Mouse (Mus musculus) Patski (cell line): ENCODE measurements around the gene Ints6l. TPM values are rescaled to one million over a fixed set of nuclear protein-coding genes. Genes with fewer than 3 reads are reported as not detected.

ENCODE experiments used
- ATAC-seq: fragments of 100-300 bp; one replicate; pipeline ENCODE4 v1.8.0; 2021
- CTCF ChIA-PET: fragments of 350-600 bp; sonication (Branson Sonifier 250); formaldehyde crosslinking; loops from one replicate; lab custom pipeline; 2022; ENCODE audit warnings: inconsistent platforms; lab: Charles Lee
- POLR2A ChIA-PET: fragments of 350-600 bp; sonication (Branson Sonifier 250); formaldehyde crosslinking; loops from one replicate; lab custom pipeline; 2022; ENCODE audit warnings: antibody characterized with exemption, inconsistent platforms; lab: Charles Lee
- DNase-seq: peaks from one replicate; pipeline ENCODE4 v3.0.0-alpha.2; 2011; ENCODE audit warnings: low read depth, low spot score
- H3K27me3 ChIP-seq: fragments of 371-371 bp; one replicate; pipeline ENCODE4 v1.5.1; 2021
- CTCF ChIP-seq: fragments of 100-300 bp; IDR thresholded peaks from one replicate; pipeline ENCODE4 v1.5.1; 2021
- in situ Hi-C: fragments of 300-500 bp; cut with MboI; formaldehyde crosslinking; loops from 3 replicates; pipeline ENCODE4 v1.11.1; 2018; ENCODE audit warnings: low pct_unique_long_range_greater_than_20kb, mixed read lengths
- polyA plus RNA-seq: library from polyadenylated mRNA; unstranded; gene quantifications from one replicate; pipeline ENCODE4 v1.2.3, GENCODE M21; 2021

Ints6l gene
- polyA plus RNA-seq, result 6.3 TPM

DNA sequence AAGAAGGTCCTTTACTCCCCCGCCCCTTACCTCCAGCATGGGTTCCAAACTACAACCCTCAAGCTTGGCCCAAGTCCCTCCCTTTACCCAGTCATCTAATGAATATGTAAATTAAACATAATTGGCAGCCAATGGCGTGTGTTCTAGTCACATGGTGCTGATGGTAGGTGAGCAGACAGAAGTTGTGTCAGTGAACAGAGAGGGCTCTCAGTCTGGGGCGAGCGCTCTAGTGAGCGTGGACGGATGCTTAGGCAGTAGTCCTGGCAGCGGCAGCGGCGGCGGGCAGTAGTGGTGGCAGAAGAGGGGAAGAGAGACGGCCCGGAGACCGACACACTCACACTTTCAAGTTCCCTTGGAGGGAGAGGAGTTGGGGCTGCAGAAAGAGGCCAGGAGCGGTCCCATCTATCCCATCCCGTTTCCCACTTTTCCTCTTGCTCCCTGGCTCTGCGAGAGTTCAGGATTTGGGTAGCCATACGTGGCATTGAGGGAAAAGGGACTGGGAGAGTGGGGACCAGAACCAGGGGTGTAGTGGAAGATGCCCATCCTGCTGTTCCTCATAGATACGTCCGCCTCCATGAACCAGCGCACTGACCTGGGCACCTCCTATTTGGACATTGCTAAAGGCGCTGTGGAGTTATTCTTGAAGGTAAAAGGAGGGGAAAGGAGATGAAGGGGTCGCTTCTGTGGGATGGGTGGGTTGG lies at the start of gene Ints6l:
Gene Ints6l, plus strand, starts transcription at position 187 of the 701 bp plus-strand sequence.
- TF ChIP-seq CTCF, result no peak
- ChIA-PET POLR2A (no interaction called here), CTCF (no interaction called here)
- H3K27me3 ChIP-seq, result peaks cover 26% of the 10 kb centered on the region
- in situ Hi-C loops, result no loop called here
- DNase-seq (peak; percentile 10), ATAC-seq (peak; percentile 64)

DNA sequence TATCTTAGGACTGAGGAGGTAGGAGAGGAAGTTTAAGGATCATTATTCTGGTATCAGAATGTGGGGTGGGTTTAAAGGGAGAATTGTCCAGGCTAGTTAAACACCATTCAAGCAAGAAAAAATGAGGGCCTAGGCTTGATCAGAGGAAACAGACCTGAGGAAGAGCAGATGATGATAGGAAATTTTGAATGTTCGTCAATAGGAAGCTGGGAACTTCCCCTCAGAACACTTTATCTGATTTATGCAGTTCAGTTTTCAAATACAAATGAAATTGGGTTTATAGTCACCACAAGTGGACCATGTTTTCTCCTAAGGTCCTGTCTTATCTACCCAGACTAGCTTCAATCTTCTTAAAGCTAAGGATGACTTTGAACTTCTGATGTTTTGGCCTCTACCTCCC lies 49.2 kb upstream of the Ints6l start:
- DNase-seq (no peak), ATAC-seq (no peak)
- ChIA-PET CTCF (no interaction called here), POLR2A (no interaction called here)
- H3K27me3 ChIP-seq, result peaks cover 9% of the 10 kb centered on the region
- in situ Hi-C loops, result no loop called here
- TF ChIP-seq CTCF, result no peak

DNA sequence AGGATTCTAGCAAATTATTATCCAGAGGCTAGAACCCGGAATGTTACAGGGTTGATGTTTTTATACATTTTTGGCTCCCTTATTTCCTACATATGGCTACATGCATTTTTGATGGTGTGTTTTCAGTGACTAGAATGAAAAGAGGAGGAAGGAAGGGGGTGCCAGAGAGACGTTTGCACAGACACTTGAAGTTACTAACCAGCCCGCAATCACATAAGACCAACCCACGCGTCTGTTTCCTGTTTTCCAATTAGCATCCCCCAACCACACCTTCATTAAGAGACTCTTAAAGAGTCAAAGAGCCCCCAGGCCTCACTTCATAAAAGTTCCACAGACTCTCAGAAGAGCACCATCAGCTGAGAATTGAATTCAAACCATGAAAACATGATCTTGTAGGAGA lies 48.5 kb upstream of the Ints6l start:
- POLR2A ChIA-PET, result no interaction called here
- DNase-seq (no peak), ATAC-seq (no peak)
- no peak for TF ChIP-seq CTCF
- in situ Hi-C loops, result no loop called here
- H3K27me3 ChIP-seq, result peaks cover 7% of the 10 kb centered on the region
- CTCF ChIA-PET, result no interaction called here

DNA sequence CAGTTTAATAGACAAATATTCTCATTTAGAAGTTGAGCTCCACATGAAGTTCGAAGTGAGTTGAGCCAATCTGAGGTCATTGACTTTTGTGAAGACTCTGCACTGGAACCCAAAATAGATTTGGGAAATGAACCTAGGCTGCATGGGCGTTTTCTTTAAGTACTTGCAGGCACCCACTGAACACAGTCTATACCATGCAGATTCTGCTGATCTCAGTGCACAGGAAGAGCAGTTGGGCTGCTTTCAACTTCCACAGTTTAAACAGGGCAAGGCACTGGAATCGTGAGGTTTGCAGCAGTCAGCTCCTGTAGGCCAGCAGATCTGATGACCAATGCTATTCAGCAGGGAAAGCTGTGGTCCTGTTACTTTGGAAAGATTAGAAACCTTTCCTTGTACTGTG lies 38.4 kb upstream of the Ints6l start:
- ChIA-PET CTCF (interaction anchor here (1.0 to 1.1 kb wide), 2 partner anchors 11 kb away, joined by 3 to 4 read pairs; no protein-coding TSS in a partner anchor), POLR2A (no interaction called here)
- no peak for TF ChIP-seq CTCF
- in situ Hi-C loops, result no loop called here
- H3K27me3 ChIP-seq, result peaks cover 10% of the 10 kb centered on the region
- ATAC-seq (no peak), DNase-seq (no peak)

DNA sequence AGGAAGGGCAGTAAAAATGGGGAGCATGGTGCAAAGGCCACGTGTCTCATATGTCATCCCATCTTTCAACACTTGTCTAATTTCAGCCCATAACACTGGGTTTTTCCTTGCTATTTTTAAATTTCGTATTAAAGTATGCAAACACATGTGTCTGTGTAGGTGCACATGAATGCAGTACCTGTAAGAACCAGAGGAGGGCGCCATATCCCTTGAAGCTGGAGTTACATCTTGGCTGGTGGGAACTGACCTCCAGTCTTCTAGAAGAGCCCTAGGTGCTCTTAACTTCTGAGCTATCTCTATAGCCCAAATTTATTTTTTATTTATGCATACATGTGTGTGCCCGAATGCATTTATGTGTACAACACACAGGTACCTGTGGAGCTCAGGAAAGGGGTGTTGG lies 37.1 kb upstream of the Ints6l start:
- ChIA-PET POLR2A (interaction anchor here (0.7 kb wide), 1 partner anchor 211 kb away, joined by 4 read pairs; no protein-coding TSS in a partner anchor), CTCF (interaction anchor here (1.1 kb wide), 1 partner anchor 10 kb away, joined by 4 read pairs; no protein-coding TSS in a partner anchor)
- peaks cover 12% of the 10 kb centered on the region for H3K27me3 ChIP-seq
- TF ChIP-seq CTCF, result peak; percentile 19
- no peak for DNase-seq
- in situ Hi-C loops, result no loop called here
- ATAC-seq, result no peak

DNA sequence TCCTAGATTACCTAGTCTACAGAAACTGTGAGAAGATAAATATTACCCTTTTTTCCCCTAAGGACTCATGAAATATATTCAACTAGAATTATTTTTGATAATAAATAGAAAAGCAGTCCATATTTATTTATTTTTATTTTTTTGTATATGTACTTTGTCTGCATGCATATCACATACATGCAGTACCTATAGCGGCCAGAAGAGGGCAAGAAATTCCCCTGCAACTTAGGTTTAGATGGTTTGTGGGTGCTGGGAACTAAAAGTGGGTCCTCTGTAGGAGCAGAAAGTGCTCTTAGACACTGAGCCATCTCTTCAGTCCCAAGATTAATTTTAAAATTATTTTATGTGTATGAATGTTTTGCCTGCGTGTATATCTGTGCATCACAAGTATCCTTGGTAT lies 24.1 kb upstream of the Ints6l start:
- ChIA-PET POLR2A (no interaction called here), CTCF (interaction anchor here (1.7 kb wide), 1 partner anchor 59 kb away, joined by 8 read pairs; no protein-coding TSS in a partner anchor)
- in situ Hi-C loops, result loop anchor here (5.0 to 25.0 kb wide), 2 partner anchors 57 to 407 kb away; no protein-coding TSS in a partner anchor
- ATAC-seq (no peak), DNase-seq (no peak)
- peak; percentile 62 for TF ChIP-seq CTCF
- peaks cover 8% of the 10 kb centered on the region for H3K27me3 ChIP-seq

DNA sequence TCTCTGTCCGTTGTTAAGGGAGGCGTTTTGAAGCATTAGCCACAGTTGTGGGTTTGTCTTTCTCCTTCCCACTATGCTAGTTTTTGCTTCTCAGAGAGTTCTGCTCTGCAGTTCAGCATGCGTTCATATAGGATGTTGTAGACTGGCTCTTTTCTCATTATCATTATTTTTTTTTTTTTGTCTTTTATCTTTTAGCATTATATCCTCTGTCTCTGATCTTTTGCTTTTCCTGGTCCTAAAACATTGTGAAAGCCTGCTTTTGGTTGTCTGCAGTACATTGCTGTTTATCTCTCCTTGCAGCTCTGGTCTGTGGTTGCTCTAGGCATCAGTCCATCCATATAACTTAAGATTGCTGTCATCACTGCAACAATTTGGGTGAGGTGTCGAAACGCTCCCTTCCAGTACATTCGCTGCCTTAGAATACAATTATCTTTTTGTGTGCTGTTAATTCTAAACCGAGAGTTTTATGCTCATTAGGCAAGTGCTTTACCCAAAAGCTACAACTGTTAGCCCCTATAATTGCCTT lies 18.8 kb upstream of the Ints6l start:
- in situ Hi-C loops, result loop anchor here (25.0 kb wide), 1 partner anchor 401 kb away; no protein-coding TSS in a partner anchor
- TF ChIP-seq CTCF, result no peak
- ATAC-seq (no peak), DNase-seq (no peak)
- POLR2A ChIA-PET, result no interaction called here
- CTCF ChIA-PET, result no interaction called here
- peaks cover 50% of the 10 kb centered on the region for H3K27me3 ChIP-seq

DNA sequence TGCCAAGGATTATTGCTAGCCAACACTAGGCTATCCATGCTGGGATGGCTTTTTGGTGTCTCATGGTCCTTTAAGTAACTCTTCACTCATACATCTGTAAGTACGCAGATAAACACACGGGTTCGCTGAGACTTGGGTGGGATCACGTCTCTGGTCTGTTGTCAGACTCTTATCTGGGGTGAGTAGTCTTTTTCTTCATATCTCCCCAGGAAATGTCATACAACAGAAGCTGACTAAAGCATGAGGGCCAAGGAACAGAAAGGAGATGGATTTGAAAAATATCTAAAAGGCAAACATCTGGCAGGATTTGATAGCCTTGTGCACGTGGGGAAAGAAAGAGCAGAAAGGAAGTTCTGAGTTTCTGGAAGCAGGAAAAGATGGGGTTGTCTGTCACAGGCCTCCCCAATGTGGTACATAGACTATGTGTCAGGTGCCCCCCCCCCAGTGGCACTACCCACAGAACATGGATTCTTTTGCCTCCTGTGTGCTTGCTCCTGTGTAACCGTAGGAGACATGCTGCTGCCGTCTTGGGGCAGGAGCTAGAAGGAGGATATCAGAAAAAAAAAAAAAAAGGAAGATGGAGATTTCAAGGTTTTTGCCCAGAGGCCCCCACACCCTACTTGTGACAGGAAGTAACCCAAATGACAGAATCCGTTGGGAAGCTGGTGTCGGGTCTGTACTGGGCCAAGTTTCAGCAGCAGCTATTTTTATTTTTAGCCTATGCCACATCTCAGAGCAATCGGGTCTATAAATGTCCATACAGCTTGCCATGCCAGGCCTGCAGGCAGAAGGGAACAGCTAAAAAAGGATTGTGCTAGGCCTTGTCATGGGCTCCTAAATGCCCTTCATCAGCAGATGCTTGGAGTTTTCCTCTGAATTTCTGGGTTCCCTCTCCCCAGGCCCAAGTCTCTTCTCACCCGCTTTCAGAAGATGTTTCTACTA lies 7.9 kb upstream of the Ints6l start:
- CTCF ChIA-PET, result interaction anchor here (0.8 kb wide), 1 partner anchor 15 kb away, joined by 3 read pairs; no protein-coding TSS in a partner anchor
- no peak for TF ChIP-seq CTCF
- POLR2A ChIA-PET, result interaction anchor here (0.6 kb wide), 1 partner anchor 540 kb away, joined by 3 read pairs; no protein-coding TSS in a partner anchor
- DNase-seq (no peak), ATAC-seq (no peak)
- H3K27me3 ChIP-seq, result peaks cover 41% of the 10 kb centered on the region
- in situ Hi-C loops, result loop anchor here (25.0 kb wide), 1 partner anchor 391 kb away; no protein-coding TSS in a partner anchor

DNA sequence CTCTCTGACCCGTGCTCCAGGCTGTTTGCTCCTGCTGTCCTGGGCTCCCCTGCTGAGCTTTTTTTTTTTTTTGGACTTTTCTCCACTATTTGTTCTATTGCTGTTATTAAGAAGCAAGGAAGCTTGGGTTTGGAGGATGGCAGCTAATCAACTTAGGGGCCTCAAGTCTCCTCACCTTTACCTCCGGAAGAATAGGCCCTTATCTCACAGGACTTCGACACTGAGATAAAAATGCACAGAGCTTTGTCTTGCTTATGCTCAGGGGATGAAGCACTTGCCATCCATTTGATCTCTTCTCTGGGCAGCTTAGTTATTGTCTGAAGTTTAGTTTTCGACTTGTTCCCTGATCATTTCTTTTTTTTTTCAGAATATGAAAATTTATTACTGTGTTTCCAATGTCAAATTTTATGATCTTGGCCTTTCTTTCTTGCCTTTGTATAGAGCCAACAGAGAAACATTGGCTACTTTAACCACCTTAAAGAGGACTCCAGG lies 7.1 kb upstream of the Ints6l start, which contains the start of gene Gm2174:
Gene Gm2174, plus strand, starts transcription at position 442 of the 492 bp plus-strand sequence.
- POLR2A ChIA-PET, result interaction anchor here (0.6 kb wide), 1 partner anchor 540 kb away, joined by 3 read pairs; no protein-coding TSS in a partner anchor
- CTCF ChIA-PET, result no interaction called here
- H3K27me3 ChIP-seq, result peaks cover 33% of the 10 kb centered on the region
- no peak for TF ChIP-seq CTCF
- in situ Hi-C loops, result loop anchor here (25.0 kb wide), 1 partner anchor 390 kb away; no protein-coding TSS in a partner anchor
- ATAC-seq, result no peak
- DNase-seq, result no peak
